Mouse (Mus musculus) left cerebral cortex, postnatal 36 days (tissue): ENCODE results near the gene Actn3. TPM values are rescaled to one million over a fixed set of nuclear protein-coding genes. Genes with fewer than 3 reads are reported as not detected.
A peak's percentile ranks its signal among the peaks of the same experiment; 100 is the strongest.
"Not testable (repeated sequence)": the region's sequence is repeated elsewhere in the genome, so short reads cannot be mapped to it uniquely, and the experiment has no call there.

ENCODE experiments used
- DNase-seq, 2 experiments: peaks; one replicate each; pipeline ENCODE4 v3.0.0; 2021 to 2022; ENCODE audit warnings: low spot score in 2 of 2, mixed read lengths in 1 of 2
- intact Hi-C: fragments of 180-260 bp; cut with DNase I; formaldehyde crosslinking; loops from one replicate; pipeline ENCODE4 v1.15.1; 2025
- total RNA-seq, 2 experiments: library from RNA; stranded (reverse); gene quantifications; 2 replicates each; pipeline ENCODE4 v1.2.3; 2021

Gene Actn3
- total RNA-seq, 2 experiments from 2014 or later, result 1.6 to 2.2 TPM

DNA sequence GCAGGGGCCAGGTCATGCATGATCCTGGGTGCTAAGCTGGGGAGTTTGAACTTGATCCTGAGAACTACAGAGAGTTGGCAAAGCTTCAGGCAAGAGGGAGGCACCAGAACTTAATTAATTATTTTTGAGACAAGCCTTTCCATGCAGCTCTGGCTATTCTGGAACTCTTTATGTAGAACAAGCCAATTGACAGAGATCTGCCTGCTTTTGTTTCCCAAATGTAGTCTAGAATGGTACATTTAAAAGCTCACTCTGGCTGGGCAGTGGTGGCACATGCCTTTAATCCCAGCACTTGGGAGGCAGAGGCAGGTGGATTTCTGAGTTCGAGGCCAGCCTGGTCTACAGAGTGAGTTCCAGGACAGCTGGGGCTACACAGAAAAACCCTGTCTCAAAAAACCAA is 3.1 kb downstream of the Actn3 start:
- DNase-seq, intact Hi-C loops: not testable (repeated sequence)

DNA sequence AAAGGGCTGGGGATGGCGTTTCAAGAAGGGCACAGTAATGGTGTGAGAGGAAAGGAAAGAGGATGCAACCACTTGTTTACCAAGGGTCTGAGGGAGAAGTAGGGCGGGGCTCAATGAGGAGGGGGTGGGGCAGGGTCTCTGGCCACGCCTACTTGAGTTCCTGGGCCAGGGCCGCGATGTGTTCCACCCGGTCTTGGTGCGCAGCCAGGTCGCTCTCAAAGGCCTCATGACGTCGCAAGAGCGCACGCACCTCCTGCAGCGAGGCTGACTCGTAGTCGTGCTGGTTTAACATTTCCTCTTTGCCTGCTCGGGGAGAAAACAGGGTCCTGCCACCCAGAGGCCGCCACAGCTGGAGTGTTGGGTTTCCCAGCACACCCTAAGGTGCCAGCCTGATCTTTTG is 12.6 kb downstream of the Actn3 start:
- no peak for DNase-seq

DNA sequence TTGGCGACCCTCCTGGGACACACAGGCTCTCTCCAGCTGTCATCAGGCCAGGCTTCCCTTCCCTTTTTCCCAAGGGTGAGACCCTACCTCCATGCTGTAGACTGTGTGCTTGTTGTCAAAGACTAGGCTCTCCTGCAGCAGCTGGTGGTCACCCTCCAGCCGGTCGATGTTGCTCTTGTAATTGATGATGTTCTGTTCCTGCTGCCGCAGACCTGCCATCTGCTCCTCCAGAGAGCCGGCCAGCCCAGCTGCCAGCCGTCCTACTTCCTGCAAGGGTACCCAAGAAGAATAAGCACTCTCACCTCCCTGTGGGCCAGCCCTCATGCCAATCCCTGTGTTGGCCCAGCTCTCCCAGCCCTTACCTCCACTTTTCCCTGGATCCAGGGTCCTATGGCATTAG is 14.7 kb downstream of the Actn3 start:
- no peak for DNase-seq
- intact Hi-C loops, result no loop called here

More for the DNA sequence above, 12.6 kb downstream of the Actn3 start:
- intact Hi-C loops, result no loop called here

GRCm38 (mm10) chr19:4859081-4859480 is 18.6 kb downstream of the Actn3 start:
- intact Hi-C loops, result no loop called here
- no peak for DNase-seq

- no peak for DNase-seq
- intact Hi-C loops, result no loop called here
Measured at GRCm38 (mm10) chr19:4855951-4856350, 21.8 kb downstream of the Actn3 start.

DNA sequence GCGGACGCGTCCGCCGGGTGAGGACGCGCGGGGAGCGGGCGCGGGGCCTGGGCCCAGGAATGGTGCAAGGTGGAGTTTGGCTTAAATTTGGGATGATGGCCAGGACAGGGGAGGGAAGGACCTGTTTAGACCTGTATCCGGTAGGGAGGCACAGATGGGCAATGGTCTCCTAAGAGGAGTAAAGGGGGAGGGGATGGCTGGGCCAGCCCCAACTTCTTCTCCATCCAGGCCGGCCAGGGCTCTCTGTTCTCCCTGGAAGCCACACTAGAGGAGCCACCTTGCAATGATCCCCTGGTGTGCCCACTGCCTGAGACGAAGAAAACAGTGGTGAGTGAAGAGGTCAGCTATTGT is 22.3 kb downstream of the Actn3 start:
- intact Hi-C loops, result no loop called here
- DNase-seq, result no peak

DNA sequence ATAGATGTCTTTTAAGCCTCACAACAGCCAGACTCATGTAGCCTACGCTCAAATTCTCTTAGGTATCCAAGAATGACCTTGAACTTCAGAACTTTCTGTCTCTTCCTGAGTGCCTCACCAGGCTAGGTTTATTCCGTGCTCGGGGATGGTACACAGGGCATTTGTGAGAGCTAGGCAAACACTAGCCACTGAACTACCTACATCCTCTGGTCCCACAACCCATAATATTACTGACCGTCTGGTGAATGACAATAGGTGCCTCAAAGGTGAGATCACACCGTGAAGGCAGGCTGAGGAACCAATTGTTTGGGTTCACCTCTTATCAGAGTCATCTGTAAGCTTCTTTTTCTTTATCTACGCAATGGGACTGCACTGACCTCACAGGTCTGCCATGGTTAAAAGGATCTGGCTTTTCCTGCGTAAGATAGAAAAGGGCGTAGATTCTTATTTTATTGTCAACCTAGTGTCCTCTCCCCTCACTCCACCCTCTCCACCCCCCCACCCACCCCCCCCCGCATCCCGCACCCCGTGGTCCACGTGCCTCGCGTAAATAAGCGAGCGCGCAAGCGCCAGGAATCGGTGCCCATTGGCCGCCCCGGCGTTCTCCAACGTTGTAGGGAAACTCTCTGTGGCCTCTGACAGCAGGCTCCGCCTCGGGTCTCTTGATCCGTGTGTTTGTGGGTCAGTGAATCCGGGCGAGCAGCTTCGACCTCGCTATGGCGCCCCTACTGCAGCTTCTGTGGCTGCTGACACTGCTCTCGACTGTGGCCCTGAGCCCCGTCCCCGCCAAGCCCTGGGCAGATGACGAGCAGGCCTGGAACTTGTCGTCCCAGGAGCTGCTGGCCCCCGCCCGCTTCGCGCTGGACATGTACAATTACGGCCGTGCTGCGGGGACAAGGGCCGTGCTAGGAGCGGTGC is 22.9 kb downstream of the Actn3 start, which contains the start of gene Ctsf:
Gene Ctsf (plus strand): TSS at position 579 of the 918 bp plus-strand sequence.
- peak; percentile 88 to 90 for DNase-seq
- intact Hi-C loops, result no loop called here

DNA sequence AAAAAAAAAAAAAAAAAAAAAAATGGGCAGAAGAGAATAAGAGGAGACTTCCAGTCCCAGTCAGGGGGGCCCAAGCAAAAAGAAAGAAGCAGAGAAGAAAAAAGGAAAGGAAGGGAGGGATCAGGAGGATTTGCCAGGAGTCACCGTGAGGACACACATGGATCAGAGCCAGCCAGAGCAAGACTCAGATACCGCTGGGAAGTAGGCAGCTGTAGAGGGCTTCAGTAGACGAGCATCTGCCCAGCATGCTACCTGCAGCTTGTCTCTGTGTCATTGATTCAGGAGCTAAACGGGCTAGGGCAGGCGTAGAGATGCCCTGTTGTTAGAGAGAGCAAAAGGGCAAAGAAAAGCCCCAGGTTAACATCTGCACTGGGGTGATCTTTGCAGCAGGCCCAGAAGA is 27.4 kb downstream of the Actn3 start:
- no peak for DNase-seq
- intact Hi-C loops, result no loop called here

DNA sequence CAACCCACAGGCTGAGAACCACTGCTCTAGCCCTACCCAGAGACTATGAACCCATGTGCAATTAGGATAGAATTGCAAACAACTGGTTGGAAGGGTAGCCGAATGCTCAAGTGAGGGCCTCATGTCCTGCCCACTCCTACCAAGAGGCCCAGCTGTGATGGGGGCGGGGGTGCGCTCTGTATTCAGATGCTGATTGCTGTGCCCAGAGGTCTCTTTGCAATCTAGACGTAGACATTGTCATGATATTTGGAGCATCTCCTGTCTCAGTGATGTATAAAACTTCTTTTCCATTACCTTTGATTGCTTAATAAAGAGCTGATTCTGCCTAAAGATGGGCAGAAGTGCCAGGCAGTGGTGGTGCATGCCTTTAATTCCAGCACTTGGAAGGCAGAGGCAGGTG is 27.9 kb downstream of the Actn3 start:
- intact Hi-C loops, result loop anchor here (5.0 kb wide), 1 partner anchor 92 kb away; the partner anchor contains the start of gene Rbm4b
- no peak for DNase-seq

DNA sequence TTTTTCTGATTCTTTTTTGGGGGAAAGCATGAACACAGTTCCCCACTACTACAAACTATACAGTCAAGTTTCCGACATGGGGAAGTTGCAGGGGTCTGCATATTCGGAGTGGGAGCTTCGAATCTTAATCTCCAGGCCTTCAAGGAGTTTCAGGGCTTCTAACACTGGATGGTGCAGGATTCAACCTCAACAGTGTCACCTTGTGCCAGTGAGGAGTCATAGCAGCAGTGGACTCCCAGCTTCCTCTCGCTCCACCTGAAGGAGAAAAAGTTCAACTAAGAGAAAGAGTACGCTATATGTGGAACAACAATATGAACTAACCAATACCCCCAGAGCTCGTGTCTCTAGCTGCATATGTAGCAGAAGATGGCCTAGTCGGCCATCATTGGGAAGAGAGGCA is 30.2 kb downstream of the Actn3 start:
- intact Hi-C loops, result loop anchor here (5.0 kb wide), 1 partner anchor 90 kb away; the partner anchor contains the start of gene Rbm4b
- no peak for DNase-seq

DNA sequence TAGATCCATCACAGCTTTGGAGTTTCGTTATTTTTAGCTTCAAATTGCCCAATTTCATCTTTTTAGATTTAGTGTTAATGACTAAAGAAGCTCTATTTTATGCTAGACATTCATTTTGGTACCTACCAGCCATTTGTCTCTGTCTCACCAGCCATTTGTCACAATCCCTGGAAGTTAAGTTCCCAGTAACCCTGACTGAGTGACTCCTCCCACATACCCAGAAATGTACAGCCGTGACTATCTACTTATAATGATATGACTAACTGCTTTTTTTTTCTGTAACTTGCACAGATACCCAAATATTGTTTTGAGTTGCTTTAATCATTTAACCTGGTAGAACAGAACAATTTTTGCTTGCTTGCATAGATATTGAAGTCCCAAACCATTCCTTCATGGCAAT is 31.9 kb downstream of the Actn3 start:
- no peak for DNase-seq
- intact Hi-C loops, result loop anchor here (5.0 kb wide), 1 partner anchor 89 kb away; the partner anchor contains the start of gene Rbm4b

DNA sequence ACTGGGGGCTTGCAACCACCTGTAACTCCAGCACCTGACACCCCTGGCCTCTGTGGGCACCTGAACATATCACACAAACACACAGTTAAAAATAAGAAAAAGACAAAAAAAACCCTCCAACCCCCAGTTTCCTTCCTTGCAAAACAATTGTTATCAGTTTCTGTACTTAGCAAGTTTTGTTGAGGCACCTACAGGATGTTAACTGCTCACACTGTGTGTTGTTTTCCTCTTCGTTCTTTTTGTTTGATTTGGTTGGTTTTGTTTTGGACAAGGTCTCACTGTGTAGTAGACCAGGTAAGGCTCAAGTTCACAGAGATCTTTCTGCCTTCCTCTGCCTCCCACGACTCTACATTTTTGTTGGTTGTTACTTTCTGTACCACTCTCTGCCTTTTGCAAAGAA is 35.1 kb downstream of the Actn3 start:
- intact Hi-C loops, result no loop called here
- DNase-seq, result no peak

DNA sequence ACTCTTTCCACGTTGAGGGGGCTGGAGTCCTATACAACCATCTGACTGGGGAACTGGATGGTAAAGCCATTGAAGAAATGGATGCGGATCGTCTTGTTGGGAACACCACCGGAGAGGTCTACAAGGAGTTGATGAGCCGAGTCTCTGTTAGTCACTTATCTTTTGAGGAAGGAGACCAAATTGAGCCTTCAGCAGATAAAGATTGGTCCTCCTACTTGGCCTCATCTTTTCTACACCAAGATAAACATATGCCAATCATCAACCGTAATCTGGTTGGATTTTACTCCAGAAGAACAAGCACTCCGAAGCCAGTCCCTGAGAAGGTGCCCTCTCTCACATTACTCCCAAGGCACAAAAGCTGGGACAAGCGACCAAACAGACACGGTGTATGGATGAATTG is 36.9 kb downstream of the Actn3 start:
- intact Hi-C loops, result no loop called here
- no peak for DNase-seq

GRCm38 (mm10) chr19:4839149-4839548 is 38.6 kb downstream of the Actn3 start, which contains the start of the genes Ccs and Ccdc87:
TSS of gene Ccs (minus strand) at chr19:4839332.
TSS of gene Ccdc87 (plus strand) at chr19:4839366.
- intact Hi-C loops, result loop anchor here (1.0 kb wide), 1 partner anchor 28 kb away; the partner anchor contains the start of genes Gm21992 and Rbm14
- peak; percentile 96 for DNase-seq

- intact Hi-C loops, result loop anchor here (1.0 kb wide), 1 partner anchor 27 kb away; the partner anchor contains the start of genes Gm21992 and Rbm14
- DNase-seq, result no peak
Measured at GRCm38 (mm10) chr19:4838526-4839140, 39.1 kb downstream of the Actn3 start.

- DNase-seq, result no peak
- intact Hi-C loops, result no loop called here
Measured at GRCm38 (mm10) chr19:4837049-4837448, 40.7 kb downstream of the Actn3 start.

- intact Hi-C loops, result no loop called here
- DNase-seq, result no peak
Measured at GRCm38 (mm10) chr19:4836096-4836495, 41.6 kb downstream of the Actn3 start.

- intact Hi-C loops, result no loop called here
- DNase-seq, result no peak
Measured at GRCm38 (mm10) chr19:4833977-4834376, 43.7 kb downstream of the Actn3 start.

DNA sequence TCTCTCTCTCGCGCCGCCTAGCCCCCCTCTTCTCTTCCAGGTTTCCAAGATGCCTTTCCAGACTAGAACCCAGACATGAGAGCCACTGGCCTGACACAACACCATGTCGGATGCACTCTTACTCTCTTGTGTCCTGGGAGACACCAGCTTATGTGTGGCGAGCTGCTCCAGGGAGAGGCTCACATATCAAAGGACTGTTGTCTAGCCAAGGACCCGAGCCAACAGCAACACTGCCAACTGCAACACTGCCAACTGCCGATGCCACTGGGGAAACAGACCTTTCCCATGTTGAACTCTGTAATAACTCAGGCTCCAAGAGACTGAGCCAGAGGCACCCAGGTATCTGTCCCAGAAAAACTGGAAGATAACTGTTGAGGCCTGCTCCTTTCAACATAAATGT is 48.6 kb downstream of the Actn3 start:
- intact Hi-C loops, result no loop called here
- DNase-seq, result no peak

DNA sequence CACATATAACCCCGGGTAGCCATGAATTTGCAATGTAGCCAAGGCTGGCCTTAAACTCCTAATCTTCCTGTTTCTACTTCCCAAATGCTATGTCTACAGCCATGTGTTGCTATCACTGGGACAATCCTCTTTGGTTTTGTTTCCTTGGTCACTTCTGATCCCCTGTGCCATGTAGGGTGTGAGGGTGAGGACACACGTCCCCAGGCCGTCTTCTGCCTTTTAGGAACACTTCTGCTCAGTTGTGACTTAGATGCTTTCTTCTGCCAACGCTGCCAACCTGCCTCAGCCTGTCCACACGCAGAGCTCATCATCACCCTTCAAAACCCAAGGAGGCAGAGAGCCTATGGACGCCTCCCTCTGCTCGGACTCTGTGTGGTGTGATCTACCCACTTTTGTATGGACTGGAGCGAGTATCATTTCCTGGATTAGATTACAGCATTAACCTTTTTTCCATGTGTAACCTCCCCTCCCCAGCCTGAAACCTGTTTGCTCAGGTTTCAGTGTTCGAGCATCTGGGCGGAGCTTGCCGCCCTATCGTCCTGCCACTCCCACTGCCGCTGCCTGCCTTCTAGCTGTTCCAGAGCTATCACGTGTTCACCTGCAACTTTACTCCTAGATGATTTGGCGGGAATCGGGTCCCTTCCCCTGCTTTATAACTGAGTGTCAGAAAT is 49.1 kb downstream of the Actn3 start:
- intact Hi-C loops, result no loop called here

More for the DNA sequence above, 49.1 kb downstream of the Actn3 start:
- DNase-seq, result no peak
